Mouse (Mus musculus): Measurements from ENCODE around the gene Efcc1.
"Not testable (repeated sequence)": the region's sequence is repeated elsewhere in the genome, so short reads cannot be mapped to it uniquely, and the experiment has no call there.

Gene Efcc1

DNA sequence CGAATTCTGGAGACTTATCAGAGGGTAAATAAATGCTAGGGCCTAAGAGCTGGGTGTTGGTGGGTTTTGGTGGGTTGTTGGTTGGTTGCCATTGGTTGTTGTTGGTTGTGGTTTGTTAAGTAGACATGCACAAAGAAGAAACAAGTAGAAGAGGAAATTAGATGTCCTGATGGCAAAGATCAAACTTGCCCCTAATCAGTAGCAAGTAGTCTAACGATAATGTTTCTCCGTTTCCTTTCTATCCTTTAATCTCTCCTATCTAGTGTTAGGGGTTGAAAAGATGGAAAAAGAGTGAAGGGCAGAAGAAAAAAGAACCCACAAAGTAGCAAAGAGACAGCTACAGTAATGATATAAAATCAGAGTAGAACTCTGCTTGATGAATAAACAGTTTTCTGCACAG lies 14.0 kb downstream of the Efcc1 start:
- DNase-seq: no peak

DNA sequence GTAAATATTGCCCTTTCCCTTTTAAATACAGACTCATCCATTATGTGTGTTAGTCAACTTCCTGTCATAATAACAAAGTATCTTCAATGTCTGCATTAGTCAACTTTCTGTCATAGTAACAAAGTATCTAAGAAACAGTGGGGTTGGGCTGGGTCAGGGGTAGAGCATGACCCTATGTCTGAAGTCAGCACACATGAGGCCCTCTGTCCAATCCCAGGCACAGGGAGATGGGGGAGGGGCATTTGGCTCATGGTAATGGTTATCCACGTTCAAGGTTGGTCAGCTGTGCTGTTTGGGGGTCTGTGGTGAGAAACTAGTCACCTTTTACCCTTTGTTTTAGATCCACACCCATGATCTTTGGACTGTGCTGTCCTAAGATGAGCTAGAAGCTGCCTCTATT lies 14.6 kb downstream of the Efcc1 start:
- DNase-seq: peak; percentile 23

DNA sequence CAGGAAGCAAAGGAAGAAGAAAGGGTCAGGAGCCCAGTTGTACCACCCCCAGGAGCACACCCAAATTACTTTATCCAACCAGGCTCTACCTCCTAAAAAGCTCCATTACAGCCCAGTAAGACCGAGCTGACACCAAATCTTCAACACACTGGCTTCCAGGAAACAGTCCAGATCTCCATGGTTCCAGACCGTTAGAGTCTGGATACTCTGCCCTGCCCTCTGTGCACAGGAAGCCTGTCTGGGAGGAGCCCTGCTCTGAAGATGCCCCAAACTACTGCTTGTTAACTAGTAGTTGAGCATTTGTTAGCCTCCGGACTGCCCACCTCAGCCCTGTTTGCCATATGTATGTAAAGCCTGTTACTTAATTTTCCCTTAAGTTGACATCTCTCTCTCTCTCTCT lies 15.4 kb downstream of the Efcc1 start:
- DNase-seq: no peak

DNA sequence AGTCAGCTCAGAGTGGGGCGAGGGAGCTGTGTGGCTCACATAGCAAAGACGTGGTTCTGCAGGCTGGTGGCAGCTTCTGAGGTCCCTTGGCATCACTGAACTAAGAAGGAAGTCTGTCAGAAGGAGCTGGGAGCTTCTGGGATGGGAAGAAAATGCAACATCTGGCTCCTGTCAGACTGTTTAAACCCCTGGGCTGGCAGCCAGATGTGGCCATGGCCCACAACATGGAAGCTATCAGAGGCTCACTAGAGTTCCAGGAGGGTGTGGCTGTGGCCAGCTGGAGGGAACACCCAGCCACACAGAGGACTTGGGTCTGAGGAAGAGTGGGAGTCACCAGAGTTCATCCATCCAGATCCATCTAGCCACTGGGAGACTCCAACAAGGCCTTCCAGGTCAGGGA lies 16.2 kb downstream of the Efcc1 start:
- peak; percentile 43 for DNase-seq

DNA sequence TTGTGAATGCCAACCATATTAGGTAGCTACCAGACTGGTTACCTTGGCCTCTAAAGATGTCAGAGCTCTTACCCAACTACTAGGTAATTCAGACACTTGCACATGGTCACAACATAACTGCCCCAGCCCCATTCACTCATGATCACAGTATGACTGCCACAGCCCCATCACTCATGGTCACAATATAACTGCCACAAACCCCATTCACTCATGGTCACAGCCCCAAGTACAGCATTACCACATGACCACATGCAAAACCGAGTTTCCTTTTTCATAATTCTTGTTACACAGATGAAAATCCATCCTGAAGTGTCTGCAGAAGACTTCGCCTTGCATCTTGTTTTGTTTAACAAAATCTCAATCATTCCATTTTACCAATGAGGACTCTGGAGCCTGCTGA lies 17.4 kb downstream of the Efcc1 start:
- no peak for DNase-seq

DNA sequence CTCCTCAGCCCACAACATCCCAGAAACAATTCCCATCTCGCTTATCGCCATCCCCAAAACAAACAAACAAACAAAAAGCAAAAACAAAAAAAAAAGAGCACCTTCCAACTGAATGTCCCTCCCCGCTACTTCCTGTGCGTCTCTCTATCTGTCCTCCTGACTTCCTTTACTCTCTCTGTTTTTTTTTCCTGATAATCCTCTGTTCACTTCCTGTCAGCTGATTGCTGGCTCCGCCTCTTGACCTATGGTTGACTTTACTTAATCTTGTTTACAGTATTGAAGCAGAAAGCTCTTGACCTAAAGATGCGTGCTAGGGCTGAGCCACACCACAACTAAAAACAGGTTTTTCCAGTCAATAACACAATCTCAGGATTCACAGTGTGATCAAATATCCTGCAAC lies 17.9 kb downstream of the Efcc1 start:
- DNase-seq: no peak

DNA sequence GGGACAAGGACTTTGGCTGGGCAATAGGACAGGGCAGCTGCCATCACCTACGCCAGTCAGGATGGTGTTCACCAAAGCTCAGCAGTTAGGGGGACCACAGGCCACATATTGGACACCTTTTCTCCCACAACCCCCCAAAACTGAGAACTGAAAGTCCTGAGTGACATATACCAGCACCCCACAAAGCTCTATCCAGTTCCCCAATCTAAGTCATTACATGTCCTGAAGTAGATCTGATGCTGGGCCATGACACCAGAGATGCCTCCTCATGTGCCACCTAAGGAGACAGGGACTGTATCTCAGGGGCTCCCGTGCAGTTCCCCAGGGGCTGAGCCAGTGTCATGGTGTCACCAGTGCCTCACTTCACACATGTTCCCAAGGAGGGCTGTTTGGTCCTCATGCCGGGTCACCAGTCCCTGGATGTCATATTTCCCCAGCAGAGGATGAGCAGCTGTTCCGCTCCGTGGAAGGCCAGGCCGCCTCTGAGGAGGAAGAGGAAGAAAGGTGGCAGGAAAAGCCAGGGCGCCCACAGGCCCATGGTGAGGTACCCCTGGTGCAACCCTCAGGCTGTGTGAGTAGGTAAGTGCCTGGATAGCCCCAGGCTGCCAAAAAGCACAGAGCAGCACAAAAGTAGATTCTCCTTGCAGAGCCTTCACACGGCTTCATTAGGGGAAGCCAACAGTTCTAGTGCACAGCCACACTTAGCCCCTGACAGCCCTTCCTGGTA lies 19.7 kb downstream of the Efcc1 start:
- no peak for DNase-seq

DNA sequence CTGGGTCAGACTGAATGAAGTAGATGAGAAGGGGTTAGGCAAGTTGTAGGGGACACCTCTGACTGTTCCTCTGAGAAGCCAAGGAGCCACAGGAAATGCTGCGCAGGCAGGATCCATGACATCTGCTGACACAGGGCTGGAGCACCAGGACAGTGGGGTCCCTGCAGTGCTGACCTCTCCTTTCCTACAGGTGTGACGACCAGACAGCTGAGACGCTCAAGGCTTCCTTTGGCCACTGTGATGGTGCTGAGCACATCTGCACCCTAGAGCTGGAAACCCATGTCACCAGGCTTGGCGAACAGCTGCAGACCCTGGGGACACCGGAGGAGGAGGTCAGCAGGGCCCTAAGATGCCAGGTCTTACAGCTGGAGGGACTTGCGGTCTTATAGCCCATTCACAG lies 20.9 kb downstream of the Efcc1 start:
- DNase-seq: no peak

DNA sequence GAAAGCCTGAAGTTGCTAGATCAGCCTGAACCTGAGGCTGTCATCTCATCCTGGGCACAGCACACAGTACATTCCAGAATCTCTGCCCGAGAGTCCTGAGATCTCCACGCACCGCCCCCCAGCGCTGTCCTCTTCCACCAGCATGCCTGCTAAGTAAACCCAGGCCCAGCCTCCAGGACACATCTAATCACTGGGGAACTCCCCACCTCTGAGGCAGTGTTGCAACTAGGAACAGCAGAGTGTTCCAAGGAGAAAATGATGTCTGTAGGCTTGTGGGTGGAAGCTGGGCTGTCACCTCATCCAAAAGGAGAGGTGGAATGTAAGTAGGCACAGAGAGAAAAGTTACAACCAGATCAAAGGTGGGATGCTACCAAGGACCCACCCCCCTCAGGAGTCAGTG lies 24.5 kb downstream of the Efcc1 start:
- DNase-seq: no peak

DNA sequence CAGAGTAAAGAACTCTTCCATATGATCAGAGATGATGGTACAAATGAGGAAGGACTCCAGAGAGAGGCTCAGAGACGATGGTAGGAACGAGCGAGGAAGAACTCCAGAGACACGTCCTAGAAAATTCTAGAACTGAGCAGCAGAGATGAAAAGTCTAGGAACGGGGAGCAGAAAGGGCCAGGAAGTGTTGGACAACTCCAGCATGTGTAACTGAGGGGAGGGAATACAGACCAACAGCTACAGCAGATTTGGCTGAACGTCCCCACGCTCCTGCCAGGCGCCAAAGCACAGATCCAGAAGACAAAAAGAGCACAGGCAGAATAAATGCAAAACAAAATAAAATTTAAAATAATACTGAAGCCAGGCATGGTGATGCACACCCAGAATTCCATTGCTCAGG lies 26.2 kb downstream of the Efcc1 start:
- DNase-seq: no peak

DNA sequence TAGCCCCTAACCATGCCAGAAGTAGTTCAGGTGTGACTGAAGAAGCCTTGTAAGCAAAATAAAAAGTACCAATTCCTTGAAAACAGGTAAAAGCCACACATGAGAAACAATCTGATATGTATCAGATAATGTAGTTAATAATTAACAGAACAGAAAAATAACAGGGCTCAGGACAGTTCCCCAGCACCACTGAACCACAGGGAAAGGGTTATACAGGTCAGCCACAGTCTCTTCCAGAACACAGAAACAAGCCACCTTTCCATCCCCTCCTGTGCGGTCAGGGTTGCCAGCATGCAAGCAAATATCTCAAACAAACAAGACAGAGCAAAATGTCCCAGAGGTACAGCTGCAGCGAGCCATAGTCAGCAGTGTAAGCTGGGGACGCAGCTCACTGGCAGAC lies 28.7 kb downstream of the Efcc1 start:
- peak; percentile 10 for DNase-seq

DNA sequence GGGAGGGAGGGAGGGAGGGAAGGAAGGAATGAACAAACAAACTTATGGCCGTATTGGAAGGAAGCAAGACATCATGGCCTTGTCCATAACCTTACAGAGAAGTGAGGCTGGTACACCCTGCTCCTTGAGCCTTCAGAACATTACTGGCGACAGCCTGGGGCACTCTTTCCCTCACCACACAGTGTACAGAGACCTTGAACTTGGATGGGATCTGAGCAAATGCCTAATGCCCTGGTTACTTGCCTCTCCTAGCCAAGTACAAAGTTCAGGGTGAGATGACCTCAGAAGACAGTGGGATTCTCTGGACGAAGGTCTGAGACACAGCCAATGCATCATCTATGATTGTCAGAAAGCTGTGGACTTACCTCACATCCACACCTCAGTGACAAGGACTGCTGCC lies 29.2 kb downstream of the Efcc1 start:
- DNase-seq: peak; percentile 28

DNA sequence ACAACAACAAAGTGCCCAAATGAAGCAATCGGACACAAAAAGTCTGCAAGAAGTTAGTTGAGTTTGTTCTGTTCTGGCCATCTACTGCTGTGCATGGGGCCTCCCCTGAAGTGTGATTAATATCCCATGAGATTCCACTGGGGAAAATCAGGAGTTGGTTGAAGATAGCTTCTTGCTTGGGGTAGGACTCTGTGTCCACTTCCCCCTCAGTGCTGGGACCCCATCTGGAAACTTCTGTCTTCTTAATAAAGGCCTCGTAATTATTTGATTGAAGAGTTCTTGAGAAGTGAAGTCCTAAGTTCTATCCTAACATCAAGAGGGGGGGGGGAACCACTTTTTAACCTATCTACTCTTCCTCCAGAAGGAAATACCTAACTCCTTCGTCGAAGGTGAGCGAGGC lies 31.5 kb downstream of the Efcc1 start:
- no peak for DNase-seq

DNA sequence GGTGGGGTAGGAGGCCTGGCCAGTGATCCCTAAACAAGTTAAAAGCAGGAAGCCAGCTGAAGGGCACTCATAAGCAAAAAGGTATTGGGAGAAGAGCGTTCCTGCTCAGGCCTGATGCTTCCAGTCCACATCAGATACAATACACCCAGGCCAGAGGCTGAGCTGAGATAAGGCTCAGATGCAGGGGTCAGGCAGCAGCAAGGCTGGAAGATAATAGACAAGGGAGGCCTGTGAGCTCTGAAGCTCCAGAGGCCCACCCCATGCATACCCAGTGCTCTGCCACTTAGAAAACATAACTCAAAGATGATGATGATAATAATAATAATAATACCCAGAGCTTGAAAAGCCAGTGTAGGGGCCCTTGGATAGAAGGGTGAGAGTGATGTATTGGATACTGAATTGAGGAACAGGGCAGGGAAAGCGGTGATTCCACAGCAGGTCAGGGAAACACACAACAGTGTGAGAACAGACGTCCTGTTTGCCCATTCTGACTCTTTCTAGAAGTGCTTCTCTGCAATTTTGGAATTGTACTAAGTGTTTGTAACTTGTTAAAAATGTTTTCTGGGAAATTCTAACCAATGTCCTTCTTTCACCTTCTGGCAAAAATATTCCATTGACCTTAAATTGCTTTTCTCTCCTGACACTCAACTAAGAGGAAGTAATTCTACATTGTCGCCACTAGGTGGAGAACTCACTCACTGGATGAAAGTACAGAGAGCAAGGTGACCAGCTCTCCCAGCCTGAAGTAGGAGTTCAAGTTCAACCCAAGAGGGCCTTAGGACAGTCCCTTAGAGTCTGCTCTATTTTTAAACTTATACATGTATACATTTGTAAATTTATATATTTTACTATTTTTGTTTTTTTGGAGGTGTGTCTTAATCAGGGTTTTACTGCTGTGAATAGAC lies 33.0 kb downstream of the Efcc1 start:
- no peak for DNase-seq

DNA sequence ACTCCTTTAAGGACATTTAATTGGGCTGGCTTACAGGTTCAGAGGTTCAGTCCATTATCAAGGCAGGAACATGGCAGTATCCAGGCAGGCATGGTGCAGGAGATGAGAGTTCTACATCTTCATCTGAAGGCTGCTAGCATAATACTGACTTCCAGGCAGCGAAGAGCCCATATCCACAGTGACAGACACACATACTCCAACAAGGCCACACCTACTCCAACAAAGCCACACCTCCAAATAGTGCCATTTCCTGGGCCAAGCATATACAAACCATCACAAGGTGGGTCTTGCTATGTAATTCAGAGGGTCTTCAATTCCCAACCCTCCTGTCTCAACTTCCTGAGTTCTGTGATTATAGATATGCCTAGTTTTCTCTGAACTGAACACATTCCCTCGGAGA lies 33.6 kb downstream of the Efcc1 start:
- not testable (repeated sequence) for DNase-seq

DNA sequence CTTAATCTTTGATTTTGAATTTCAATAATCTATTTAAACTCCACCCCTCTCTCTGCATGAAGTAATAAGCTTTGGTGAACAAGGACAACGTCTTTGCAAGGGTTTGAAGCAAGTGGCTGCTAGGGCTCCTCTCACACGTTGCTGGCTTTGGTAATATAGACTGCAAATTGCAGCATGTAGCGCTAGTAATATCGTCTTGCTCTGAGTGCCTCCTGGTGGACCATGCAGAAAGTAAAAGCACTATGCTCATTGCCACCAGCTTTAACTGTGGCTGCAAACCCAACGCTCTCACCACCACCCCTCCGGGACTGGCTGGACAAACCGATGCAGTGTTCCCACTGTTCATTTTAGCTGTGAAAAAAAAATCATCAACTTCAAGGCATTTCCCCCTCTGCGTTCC lies 40.0 kb downstream of the Efcc1 start:
- no peak for DNase-seq

DNA sequence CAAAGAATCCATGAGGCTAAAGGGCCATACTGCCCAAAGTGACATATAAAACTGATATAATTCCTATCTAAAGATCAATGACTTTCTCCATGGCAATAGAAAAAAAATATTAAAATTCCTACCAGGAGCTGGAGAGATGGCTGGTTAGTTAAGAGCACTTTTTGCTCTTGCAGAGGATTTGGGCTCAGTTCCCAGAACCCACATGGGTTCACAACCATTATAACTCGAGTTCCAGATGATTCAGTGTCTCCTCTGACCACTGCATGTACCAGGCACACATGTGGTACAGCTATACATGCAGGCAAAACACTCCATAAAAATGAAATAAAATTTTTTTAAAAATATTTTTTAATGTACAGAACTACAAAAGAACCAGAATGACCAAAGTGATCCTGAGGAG lies 43.8 kb downstream of the Efcc1 start:
- no peak for DNase-seq

DNA sequence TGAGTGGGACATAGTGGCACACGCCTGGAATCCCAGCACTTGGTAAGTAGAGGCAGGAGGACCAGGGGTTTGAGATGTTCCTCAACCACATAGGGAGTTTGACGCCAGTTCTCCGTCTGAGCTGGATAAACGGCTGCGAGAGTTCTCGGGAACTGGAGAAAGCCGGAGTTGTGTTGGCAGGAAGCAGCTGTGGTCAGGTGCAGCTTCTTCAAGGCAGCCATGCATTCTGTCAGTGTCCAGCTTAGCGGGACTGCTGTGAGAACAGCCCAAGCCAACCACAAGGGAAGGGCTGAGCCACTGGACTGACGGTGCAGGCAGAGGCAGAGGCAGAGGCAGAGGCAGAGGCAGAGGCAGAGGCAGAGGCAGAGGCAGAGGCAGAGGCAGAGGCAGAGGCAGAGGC lies 44.2 kb downstream of the Efcc1 start:
- DNase-seq: no peak

DNA sequence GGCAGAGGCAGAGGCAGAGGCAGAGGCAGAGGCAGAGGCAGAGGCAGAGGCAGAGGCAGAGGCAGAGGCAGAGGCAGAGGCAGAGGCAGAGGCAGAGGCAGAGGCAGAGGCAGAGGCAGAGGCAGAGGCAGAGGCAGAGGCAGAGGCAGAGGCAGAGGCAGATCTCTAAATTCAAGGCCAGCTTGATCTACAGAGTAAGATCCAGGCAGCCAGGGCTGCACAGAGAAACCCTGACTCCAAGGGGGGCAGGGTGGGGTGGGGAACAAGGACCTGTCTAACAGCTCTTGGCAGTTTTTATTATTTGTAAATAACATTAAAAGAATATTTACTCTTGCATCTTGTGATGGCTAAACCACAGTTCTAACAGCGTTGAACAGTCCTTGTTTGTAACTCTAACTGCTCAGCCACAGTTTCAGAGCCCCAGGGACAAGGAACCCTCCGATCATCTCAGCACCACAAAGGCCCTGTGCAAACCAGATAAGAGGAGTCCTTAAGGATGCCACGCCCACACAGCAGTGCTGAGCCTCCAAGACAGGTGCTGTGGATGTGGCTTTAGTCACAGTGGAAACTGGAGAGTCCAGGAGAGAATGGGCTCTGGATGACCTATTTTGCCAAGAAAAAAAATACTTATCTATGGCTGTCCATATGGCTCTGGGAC lies 45.0 kb downstream of the Efcc1 start:
- DNase-seq: no peak

DNA sequence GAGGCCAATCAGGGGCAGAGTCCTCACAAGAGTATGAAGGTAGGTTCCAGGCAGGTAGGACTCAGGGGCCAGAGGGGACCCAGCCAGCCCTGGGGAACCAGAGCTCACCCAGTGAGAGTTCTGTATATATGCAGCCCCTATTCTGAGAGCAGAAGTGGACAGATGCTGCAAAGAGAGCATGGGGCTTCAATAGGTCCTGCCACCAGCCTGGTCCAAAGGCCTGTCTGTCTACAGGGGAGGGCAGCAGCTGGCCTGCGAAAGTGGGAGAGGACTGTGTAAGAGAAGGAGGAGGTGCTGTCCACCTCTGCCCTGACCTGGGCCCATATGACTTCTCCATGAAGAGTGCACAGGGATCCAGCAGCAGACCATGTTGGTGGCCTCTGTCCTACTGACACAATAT lies 46.0 kb downstream of the Efcc1 start:
- DNase-seq: no peak

DNA sequence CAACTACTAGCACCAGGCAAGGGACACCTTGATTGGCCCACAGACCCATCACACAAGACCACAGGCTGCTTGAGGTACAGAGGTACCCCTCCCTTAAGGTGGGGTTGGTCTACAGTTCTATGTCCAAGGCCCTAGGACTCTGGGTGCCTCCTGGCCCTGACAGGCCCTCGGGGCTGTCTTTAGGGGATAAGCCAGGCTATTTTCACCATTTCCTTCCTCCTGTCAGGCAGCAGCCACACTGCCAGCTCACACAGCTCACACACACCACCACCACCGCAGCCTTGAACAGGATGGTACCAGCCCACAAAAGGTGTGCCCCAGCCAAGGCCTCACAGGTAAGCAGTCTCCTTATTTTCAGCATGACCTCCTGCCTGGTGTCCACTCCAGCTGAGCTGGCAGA lies 47.2 kb downstream of the Efcc1 start, which contains the start of gene Gp9:
Gene Gp9, plus strand, starts transcription at position 231 of the 400 bp plus-strand sequence.
- DNase-seq: no peak

DNA sequence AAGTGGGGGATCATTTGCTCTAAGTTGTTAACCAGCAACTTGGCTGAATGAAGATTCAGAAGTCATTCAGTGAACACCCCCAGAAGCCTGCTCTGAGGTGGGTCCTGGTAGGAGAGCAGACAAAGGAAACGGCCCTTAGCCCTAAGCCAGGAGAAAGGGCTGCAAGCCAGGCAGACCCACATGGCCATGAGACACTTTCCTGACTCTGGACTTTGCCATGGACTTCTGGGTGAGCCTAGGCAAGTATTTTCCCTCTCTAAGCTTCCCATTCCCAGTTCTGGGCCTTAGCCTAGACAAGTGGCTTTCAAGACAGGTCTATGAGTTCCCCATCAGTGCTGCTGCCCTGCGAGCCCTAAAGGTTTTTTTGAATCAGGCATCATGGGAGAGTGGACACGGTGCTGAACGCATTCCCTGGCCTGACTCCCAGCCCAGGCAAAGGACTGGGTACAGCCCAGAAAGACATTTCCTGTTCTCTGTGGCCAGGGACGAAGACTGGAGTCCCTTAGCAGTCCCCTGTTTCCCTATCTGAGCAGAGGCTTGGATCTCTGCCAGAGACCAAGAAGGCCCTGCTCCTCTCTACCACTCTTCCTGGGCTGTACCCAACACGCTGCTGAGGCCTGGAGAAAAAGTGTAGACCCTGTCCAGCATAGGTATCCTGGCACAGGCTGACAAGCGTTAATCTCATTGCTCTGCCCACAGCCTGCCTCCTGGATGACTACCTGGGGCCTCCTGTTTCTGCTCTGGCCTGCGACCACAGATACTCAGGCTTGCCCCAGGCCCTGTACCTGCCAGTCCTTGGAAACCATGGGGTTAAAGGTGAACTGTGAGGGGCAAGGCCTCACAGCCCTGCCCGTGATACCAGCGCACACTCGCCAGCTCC lies 47.9 kb downstream of the Efcc1 start:
- DNase-seq: no peak

Measured in kidney, adult 11 months (tissue).